Mouse (Mus musculus): ENCODE results near the gene Foxs1. TPM values are rescaled to one million over a fixed set of nuclear protein-coding genes. Genes with fewer than 3 reads are reported as not detected.

Foxs1 gene
- total RNA-seq, 1 experiment from 2014 or later, result 2.1 TPM

DNA sequence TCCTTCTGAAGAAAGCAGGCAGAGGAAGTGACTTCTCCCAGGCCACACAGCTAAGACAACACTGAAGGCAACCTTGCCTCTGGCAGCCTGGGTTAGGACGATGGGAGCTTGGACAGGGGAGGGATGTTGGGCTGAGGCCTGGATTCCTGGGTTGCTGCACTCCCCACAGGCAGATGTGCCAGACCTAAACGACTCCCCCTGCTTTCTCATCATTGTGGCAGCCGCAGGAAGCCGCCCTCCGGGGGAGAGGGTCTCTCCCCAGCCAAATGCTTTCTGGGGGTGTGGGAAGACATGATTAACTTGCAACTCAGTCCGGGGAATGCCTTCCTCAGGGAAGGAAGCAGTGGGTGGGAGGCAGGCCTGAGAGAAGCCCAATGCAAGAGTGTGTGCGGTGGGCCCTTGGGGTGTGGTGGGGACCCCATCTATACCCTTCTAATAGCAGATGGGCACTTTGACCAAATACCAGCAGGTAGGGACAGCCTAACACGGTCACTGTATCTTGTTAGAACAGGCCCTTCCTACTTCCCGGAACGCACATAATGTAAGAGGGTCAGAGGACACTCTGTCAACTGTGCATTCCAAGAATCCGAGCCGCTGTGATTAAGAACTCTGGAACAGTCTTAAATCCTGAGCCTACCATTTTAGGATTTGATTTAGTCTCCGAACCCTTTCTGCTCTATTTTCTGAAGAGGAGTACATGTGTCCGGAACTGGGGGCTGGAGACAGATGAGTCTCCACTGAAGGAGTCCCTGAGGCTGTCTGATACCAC, 4.6 kb downstream of the Foxs1 start:
- no peak for DNase-seq

DNA sequence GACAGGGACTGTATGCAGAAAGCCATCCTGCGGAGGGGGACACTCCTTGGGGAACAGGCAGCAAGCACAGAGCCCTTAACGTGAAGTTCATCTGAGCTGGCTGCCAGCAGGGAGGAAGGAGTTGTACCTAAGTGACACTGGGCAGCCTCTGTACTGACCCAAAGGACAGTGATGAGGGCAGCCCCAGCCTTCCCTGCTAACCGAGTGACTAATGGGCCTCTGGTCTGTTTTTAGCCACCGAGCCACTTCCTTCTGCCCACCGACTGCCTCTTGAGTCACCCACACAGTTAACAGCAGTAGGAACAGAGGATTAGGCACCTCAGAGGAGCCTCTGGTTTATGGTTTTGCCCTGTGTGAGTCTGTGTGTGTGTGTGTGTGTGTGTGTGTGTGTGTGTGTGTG, 5.6 kb downstream of the Foxs1 start:
- no peak for DNase-seq

DNA sequence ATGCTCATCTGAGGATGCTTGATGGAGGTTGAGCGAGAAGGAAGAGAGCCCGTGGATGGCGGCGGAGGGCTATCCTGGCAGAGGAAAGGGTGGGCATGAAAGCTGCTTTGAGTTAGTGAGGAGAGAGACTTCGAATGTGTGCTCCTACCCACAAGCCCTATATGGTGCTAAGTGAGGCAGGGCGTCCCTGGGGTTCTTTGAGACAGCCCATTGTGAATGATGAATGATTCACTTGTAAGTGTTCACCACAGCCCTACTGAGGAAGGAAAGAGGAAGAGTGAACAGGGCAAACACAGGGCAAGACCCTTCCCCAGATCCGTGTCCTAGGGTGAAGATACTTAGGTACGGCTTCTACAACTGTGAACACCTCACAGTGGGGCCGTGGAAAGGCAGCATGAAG, 6.1 kb downstream of the Foxs1 start:
- DNase-seq, result no peak

DNA sequence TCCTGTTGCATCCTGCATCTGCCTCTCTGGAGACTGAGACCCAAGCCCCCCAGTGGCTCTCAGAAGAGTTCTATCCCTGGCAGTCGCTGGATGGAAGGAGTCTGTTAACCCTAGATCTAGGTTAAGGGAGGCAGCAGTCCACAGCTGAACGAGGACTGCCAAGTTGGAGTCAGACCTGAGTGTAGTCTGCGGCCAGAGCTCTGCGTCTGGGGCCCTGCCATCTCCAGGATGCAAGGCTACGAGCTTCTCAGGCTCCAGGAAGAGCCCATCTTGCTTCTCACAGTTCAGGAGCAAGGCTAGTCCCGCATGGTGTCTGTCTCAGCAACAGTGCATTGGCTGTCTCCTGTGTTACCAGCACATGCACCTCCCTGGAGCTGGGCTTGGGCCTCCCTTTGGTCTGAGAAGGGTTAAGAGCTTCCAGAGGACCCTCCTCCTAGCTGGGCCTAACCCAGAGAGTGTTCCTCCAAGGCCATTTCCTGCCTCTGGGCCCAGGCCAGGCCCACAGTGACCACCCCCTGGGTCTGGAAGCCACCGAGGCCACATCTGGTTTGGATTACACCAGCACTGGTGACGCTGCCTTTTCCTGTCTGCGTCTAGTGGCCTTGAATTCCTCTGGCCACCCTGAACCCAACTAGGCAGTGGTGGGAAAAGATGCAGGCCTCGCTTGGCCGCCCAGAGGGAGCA, 7.7 kb downstream of the Foxs1 start:
- peak; percentile 69 for DNase-seq

DNA sequence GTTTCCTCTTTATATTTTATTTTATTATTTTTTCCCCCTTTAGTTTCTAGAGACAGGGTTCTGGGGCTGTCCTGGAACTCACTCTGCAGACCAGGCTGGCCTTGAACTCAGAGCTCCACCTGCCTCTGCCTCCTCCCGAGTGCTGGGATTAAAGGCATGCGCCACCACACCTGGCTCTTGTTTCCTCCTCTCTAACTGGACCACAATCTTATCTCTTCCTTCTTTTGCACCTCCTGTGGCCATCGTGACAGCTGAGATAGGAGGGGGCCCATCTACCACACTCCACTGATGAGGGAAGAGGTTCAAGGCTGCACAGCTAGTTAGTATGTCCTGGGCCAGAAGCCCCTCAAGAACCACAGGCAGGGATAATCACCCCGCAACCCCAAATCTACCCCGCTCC, 8.5 kb downstream of the Foxs1 start:
- DNase-seq, result no peak

DNA sequence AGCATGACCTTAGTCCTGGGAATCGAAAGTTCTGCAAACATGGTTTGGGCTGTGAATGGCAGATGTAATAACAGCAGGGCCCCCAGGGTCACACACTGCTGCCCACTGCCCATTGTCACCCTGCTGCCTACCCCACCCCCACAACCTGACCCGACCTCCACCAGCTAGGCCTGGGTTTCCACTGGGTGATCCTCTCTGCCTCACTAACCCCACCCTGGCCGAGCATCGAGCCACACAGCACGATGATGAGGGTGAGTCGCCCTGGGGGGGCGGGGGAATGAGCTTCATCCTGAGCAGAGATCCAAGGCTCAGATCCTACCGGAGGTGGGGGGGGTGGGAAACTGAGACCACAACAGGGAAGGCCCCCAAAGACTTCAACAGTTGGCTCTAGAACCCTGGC, 8.9 kb downstream of the Foxs1 start:
- DNase-seq, result no peak

DNA sequence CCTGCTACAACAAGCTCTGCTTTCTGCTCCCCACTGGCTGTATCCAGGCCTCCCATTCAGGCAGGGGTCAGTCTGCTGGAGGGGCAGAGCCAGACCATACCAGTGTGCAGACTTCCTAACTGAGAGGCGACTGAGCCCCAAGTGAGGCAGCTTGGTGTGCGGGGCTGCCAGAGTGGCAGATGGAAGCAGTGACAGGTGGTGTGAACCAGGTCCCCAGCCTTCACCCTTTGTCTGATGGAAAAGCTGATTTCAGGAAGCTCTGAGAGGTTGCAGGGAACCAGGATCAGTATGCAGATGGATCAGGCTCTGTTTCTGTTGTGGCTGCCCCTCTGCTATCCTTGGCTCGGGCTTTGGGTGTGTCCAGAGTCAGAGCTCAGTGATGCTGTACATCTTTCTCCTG, 9.4 kb downstream of the Foxs1 start:
- no peak for DNase-seq

DNA sequence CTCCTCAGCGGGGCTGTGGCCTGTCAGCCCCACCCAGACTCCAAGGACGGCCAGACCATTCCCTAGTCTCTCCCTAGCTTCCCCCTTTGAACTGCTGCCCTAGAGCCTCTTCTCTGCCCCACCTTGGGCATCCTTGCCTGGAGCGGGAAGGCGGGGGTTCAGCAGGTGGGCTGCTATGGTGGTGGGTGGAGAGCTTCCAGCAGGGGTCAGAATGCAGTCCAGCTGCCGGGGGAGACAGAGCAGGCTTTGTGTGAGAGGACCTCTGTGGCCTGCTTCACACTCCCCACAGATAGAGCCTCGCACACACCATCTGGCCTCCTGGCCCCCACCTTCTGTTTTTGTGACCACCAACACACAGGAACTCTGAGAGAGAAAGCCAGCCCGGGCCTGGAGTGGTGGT, 10.6 kb downstream of the Foxs1 start:
- no peak for DNase-seq

DNA sequence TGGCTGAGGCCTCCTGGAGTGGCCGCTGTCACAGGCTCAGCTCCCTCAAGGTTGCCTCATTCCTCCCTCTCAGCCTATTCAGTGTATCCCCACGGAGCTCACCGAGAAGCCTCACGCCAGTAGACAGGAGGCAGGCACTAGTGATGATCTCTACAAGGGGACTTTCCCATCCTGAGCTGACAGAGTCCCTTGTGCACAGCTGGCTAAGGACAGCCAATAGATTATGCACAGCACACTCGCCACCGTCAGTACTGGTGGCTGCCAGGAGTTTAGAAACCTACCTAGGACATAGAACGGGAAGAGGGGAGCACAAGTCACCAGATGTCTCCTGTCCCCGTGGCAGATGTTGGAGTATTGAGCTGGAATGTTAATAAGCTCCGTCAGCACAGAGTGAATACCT, 15.3 kb downstream of the Foxs1 start:
- DNase-seq, result no peak

DNA sequence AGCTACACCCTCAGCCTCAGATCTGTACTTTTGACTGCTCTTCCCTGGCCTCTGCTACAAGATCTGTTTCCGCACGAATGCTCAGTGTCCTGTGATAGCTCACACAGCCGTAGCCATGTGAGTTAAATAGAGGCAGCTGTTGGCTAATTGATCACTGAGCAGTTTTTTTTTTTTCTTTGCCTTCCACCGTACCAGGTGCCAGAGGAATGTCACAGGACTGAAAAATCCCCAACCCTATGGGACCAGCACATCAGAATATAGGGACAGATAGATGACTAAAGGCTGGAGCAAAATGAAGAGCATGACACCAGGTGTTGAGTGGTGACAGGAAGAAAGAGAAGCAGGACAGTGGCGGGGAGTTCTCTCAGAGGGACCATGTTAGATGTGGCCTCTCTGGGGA, 16.9 kb downstream of the Foxs1 start:
- DNase-seq, result no peak

DNA sequence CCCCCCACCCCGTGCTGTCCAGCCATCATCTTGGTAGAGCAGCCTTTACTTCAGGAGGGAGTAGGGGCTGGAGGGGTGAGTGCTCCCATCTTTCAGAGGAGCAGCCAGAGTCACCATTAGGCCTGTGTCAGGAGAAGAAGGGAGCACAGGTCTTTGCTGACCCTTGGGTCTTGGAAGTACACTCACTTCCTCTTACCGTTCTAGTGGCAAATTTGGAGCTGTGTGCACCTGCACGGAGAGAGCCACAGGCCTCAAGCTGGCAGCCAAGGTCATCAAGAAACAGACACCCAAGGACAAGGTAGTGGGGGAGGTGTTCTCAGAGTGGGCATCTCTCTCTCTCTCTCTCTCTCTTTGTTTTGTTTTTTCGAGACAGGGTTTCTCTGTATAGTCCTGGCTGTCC, 17.6 kb downstream of the Foxs1 start:
- DNase-seq, result no peak

DNA sequence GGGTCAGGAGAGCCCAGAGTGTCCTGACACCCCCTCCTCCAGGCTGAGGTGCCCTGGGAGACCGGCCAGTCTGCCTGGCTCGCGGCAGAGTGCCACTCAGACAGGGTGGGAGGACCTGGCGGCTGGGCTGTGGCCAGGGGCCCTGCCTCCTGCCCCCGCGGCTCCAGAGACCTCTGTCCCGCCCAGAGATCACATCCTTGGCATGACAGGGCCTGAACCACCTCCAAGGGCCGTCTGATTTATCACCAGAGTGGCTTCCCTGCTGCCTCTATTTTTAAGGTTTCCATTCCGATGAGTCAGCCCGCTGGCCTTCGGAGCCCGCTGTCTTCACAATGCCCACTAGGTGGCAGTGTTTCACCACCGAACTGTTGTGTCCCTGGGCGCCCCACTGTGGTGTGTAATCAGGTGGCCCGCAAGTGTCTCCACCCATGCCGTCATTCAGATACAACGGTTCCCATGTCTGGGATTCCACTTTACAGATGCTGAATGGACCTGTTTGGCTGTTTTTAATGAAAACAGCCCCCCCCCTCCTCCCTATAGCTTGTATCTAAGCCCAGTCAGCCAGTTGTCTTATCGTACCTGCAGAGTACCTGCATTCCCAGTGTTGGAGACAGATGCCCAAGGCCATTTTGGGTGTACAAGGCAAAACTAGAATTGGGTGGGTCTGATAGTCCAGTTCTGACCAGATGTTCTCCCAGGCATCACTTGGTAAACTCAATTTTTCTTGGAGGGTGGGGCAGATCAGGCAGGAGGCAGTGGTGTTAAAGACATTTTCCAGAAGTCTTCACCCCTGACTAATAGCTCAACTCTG, 18.5 kb downstream of the Foxs1 start:
- DNase-seq, result peak; percentile 88

DNA sequence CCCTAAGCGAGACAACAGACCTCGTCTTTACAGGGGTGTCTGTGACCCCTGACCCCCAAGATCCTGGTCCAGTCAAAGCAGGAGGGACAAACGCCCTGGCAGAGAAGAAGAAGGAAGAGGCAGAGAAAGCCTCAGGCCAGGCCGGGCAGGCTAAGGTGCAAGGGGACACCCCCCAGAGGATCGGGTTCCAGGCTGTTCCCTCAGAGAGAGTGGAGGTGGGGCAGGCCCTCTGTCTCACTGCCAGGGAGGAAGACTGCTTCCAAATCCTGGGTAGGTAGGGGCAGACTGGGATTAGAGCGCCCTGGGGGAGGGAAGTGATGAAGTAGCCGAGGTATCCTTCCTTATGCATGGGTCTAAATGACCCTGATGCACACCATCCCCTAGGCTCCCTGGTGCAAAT, 19.5 kb downstream of the Foxs1 start:
- DNase-seq, result no peak

DNA sequence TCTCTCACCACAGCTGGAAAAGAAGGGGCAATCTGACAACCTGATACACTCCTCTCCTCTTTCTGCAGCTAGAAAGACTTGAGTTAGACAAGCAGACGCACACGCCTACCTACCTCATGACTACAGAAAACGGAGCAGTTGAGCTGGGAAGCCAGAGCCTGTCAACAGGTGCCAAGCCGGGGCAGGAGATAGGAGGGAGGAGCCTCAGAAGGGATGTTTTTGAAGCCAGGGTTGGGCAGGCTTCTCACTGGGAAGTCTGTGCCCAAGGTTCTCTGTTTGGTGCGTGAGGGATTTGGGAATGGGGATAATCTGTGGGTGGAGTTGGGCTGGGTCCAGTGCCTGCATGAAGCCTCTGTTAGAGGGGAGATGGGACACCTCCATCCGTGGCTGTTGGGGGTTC, 21.6 kb downstream of the Foxs1 start:
- no peak for DNase-seq

DNA sequence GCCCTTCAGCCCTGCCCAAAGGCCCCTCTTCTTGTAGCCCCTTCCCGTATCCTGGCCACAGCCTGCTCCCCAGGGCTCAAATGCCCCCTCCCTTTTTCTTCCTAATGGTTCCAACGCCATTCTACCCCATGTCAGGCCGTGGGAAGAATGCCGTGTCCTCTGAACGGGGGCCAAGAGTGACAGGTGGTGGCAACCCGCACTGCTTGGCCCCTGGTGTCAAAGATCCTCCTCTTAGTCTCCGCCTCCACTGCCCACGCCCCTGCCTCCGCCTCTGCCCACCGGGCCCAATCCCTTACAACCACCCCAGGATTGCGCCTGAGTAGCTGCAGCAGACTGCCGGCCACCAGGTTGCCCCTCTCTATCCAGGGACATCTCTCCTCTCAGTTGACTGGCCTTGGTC, 22.0 kb downstream of the Foxs1 start, which contains the start of gene Mylk2:
TSS of gene Mylk2 (plus strand) at position 322 of the 400 bp plus-strand sequence.
- no peak for DNase-seq

DNA sequence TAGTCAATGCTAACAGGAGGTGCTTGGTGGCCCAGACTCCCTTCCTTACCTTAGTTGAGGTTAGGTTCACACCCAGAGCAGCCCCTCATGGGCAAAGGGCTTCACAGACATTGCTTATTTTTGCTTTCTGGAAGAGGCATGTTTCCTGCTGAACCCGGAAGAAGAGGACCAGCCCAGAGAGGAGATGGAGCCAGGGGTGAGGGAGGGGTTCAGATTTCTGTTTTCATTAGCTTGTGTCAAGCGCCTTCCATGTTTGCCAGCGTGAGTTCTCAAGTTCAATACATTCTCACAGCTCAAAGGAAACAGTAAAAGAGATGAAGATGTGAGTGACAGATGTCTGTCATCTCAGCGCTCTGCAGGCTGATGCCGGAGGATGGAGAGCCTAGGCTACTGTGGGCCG, 23.2 kb downstream of the Foxs1 start:
- DNase-seq, result no peak

DNA sequence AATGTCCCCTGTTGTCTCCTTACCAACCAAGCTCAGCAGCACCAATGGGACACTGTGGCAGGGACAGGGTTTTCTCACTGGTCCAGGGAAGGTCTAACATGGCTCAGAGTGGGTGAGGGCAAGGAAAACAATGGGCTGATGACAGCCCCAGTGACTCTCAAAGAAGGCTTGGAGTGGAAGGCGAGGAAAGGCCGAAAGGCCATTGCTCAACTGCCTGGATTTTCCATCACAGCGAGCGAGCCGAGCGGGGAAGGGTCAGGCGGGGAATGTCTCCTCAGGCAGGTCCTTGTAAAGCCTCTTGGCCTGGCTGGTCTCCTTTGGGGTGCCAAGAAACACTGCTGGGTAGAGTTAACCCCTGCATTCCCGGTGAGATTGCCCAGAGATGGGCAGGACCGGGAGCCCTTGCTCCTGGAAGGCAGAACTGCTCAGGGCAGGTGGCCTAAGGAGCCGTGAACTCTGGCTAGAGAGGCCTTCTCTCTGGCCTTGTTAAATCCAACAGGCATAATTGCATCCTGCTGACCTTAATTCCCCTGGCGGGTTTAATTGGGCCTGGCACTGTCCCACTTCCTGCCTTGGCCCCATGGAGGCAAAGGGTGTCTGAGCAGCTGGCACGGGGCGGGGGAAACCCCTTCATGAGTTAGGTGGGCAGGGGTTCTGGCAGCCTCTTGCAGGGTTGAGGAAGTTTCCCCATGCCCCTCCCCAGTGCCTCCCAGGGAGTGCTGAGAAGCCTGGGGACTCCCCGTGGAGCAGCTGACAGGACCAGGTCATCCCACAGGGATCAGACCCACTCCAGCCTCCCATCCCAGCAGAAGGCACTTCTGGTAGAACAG, 25.7 kb downstream of the Foxs1 start:
- no peak for DNase-seq

DNA sequence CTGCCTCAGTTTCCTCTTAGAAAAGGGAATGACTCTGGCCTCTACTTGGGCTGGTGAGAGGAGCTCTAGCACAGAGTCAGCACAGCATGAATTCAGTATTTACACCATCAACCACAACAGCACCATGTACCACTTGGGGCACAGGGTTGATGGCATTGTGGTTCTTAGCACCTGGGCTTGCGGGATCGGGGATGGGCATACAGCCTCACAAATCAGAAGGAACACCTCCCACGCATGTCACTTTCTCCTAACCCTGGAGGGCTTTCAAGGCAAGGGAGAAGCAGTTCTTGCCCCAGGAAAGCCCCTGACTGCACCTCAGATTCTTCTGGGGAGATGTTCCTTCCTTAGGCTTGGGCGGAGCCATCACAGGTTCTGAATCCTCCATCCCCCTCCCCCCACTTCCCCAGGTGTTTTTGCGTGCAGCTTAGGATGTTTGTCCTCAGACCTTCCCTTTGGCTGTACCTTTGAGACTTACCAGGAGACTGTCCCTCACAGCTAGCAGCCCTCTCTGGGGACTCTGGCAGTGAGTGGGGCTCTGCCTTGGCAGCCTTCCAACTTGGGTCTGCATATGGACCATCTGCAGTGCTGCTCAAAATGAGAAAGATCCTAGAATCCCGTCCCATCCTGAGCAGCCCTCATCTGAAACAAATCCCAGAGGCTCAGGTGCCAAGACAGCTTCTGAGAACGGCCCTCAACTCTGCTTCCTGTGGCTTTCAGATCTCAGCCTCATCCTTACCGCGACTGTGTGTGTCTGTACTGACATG, 26.6 kb downstream of the Foxs1 start:
- no peak for DNase-seq

DNA sequence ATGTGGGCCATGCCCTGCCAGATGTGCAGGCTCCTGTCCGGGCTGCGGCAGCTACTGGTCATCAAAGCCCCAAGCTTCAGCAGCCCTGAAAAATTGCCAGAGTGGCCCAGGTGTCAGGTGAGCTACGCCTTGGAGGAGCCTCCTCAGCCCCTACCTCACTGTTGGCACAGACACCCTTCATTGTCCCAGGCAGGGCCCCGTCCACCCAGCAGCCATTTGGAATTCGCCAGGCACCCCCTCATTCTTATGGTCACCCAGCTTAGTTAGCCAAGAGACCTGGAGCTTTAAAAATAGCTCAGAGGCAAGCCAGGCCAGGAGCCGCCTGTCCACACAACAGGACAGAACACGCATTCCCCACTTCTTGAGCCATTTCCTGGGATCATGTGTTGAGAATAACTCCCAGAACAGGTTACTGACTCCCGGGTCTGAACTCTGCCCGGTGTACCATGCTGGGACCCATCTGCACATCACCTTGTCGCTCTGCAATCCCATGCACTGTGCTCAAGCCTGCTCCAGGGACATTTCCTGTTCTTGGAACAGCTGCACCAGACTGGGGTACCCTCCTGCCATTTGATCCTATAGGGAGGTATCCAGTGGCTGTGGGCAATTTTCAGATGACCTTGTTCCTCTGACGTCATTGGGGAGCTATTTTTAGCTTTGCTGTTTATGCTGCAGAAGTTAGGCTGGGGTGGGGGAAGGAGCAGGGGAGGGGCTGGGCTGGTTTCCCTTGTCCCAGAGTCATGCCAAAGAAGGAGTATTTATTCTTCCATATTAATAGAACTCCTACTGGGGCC, 27.8 kb downstream of the Foxs1 start:
- DNase-seq, result no peak

DNA sequence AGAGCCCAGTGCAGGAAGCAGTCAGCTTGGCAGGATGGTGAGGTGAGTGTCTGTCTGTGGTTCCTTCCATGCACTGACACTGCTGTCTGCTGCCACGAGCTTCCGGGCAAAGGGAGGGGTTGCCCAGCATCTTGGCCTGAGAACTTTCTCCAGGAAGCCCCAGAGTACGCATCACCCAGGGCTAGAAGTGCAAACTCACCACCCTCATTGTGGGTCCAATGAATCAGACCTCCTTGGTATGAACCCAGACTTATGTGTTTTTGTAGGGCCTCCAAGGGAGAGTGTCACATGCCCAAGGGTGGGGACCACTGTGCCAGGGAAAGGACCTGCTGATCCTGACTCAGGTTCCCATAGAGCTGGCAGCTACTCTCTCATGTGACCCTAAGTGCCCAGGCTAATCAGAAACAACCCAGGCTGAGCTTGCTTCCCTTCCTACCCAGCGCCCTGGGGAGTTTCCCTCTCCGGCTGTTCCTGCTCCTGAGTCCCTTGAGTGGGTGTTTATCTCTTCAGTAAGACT, 28.8 kb downstream of the Foxs1 start:
- DNase-seq, result no peak

All from adrenal gland, postnatal 25 days (tissue).